Mouse (Mus musculus): ENCODE measurements around the gene Gm10100.
"Not testable (repeated sequence)": the region's sequence is repeated elsewhere in the genome, so short reads cannot be mapped to it uniquely, and the experiment has no call there.

GRCm38 (mm10) chr10:77772142-77772541 lies 45.9 kb downstream of the Gm10100 start:
- not testable (repeated sequence) for TF ChIP-seq CHD2 (IDR thresholded peaks at IDR 0.05; ENCODE audit: low read depth, low read length); ZC3H11A (IDR thresholded peaks at IDR 0.05; ENCODE audit: borderline replicate concordance, low read depth, low read length); ZNF384 (IDR thresholded peaks at IDR 0.05; ENCODE audit: low read depth, low read length); MAFK (IDR thresholded peaks at IDR 0.05; ENCODE audit: insufficient read depth, low read depth, low read length); HCFC1 (IDR thresholded peaks at IDR 0.05; ENCODE audit: borderline replicate concordance, insufficient read depth, low read length)
